Mouse (Mus musculus) neutrophil, adult 5-6 weeks (primary cell): Measurements from ENCODE around the gene Gp9. TPM values are rescaled to one million over a fixed set of nuclear protein-coding genes. Genes with fewer than 3 reads are reported as not detected.
A peak's percentile ranks its signal among the peaks of the same experiment; 100 is the strongest.

ENCODE experiments used
- ATAC-seq: fragments of 151-379, 151-347 bp; 2 replicates; pipeline ENCODE4 v1.8.0; 2017; ENCODE audit warnings: mild to moderate bottlenecking, moderate TSS enrichment; ENCODE audit not compliant: insufficient number of reproducible peaks, poor library complexity, low FRiP score, severe bottlenecking; ENCODE audit errors: extremely low read depth
- total RNA-seq: library from RNA; stranded (forward); fragments of 200-1000 nt; gene quantifications from 2 replicates; pipeline ENCODE4 v1.2.3, GENCODE M21; 2017

Gp9 gene
- 13.3 and 13.5 TPM in 2 replicates for total RNA-seq

- 0 out of 2 replicates have a peak, but pooled peaks have one; percentile 13 for ATAC-seq
These were observed at the start of gene Gp9 for GRCm38 (mm10) chr6:87777842-87778241. Gp9 (plus strand) TSS chr6:87778072.

- no peak for ATAC-seq
These were observed 49.8 kb upstream of the Gp9 start for GRCm38 (mm10) chr6:87728102-87728501.

- ATAC-seq: no peak
These were observed 47.7 kb upstream of the Gp9 start for GRCm38 (mm10) chr6:87730141-87730540.

GRCm38 (mm10) chr6:87730591-87731462 is 47.0 kb upstream of the Gp9 start, which contains the start of gene Efcc1:
Efcc1 (plus strand) TSS chr6:87730869.
- ATAC-seq: no peak

- no peak for ATAC-seq
These were observed 46.3 kb upstream of the Gp9 start for GRCm38 (mm10) chr6:87731463-87732095.

GRCm38 (mm10) chr6:87732151-87733011 is 45.5 kb upstream of the Gp9 start:
- ATAC-seq: no peak

GRCm38 (mm10) chr6:87733131-87733930 is 44.5 kb upstream of the Gp9 start:
- ATAC-seq: no peak

GRCm38 (mm10) chr6:87734136-87734535 is 43.7 kb upstream of the Gp9 start:
- ATAC-seq: no peak

- no peak for ATAC-seq
These were observed 40.9 kb upstream of the Gp9 start for GRCm38 (mm10) chr6:87736923-87737322.

- no peak for ATAC-seq
These were observed 39.8 kb upstream of the Gp9 start for GRCm38 (mm10) chr6:87737921-87738626.

GRCm38 (mm10) chr6:87739898-87740297 is 38.0 kb upstream of the Gp9 start:
- ATAC-seq: no peak

GRCm38 (mm10) chr6:87740496-87740895 is 37.4 kb upstream of the Gp9 start:
- no peak for ATAC-seq

GRCm38 (mm10) chr6:87741978-87742377 is 35.9 kb upstream of the Gp9 start:
- no peak for ATAC-seq

GRCm38 (mm10) chr6:87742804-87743203 is 35.1 kb upstream of the Gp9 start:
- ATAC-seq: 0 out of 2 replicates have a peak, but pooled peaks have one; percentile 27

- no peak for ATAC-seq
These were observed 34.6 kb upstream of the Gp9 start for GRCm38 (mm10) chr6:87743281-87743680.

- ATAC-seq: no peak
These were observed 33.2 kb upstream of the Gp9 start for GRCm38 (mm10) chr6:87744632-87745031.

- ATAC-seq: no peak
These were observed 32.6 kb upstream of the Gp9 start for GRCm38 (mm10) chr6:87745301-87745700.

GRCm38 (mm10) chr6:87746059-87746458 is 31.8 kb upstream of the Gp9 start:
- ATAC-seq: no peak
